Mouse (Mus musculus) testis, adult 2 months (tissue): Measurements from ENCODE around the gene Phf3. TPM values are rescaled to one million over a fixed set of nuclear protein-coding genes. Genes with fewer than 3 reads are reported as not detected.

ENCODE experiments used
- H3K27ac ChIP-seq: fragments of 200-500 bp; 2 replicates; pipeline ENCODE4 v1.5.1; 2012; ENCODE audit warnings: low read depth, low read length; ENCODE audit not compliant: control insufficient read depth, insufficient read depth
- H3K27me3 ChIP-seq: fragments of 200-500 bp; 2 replicates; pipeline ENCODE4 v1.6.1; 2012; ENCODE audit warnings: mild to moderate bottlenecking, low read length, moderate library complexity; ENCODE audit not compliant: control insufficient read depth, insufficient read depth
- H3K36me3 ChIP-seq: fragments of 200-500 bp; 2 replicates; pipeline ENCODE4 v1.6.1; 2012; ENCODE audit warnings: mild to moderate bottlenecking, low read length; ENCODE audit not compliant: control insufficient read depth, insufficient read depth
- H3K4me1 ChIP-seq: fragments of 200-500 bp; 2 replicates; pipeline ENCODE4 v1.6.1; 2012; ENCODE audit warnings: low read length; ENCODE audit not compliant: control insufficient read depth, insufficient read depth
- H3K4me3 ChIP-seq: fragments of 200-500 bp; 2 replicates; pipeline ENCODE4 v1.5.1; 2012; ENCODE audit warnings: low read depth, mild to moderate bottlenecking, low read length, moderate library complexity, mixed read lengths; ENCODE audit not compliant: control insufficient read depth
- CTCF ChIP-seq: fragments of 200-500 bp; IDR thresholded peaks from 2 replicates; pipeline ENCODE4 v1.5.1; 2012; ENCODE audit warnings: low read depth, mild to moderate bottlenecking, inconsistent platforms, low read length, moderate library complexity; ENCODE audit not compliant: control insufficient read depth, insufficient read depth, insufficient replicate concordance
- POLR2A ChIP-seq: fragments of 200-500 bp; IDR thresholded peaks from 2 replicates; pipeline ENCODE4 v1.6.1; 2012; ENCODE audit warnings: low read depth, mild to moderate bottlenecking, inconsistent platforms, low read length, moderate library complexity; ENCODE audit not compliant: control insufficient read depth
- polyA plus RNA-seq: library from polyadenylated mRNA; depleted of rRNA; stranded (reverse); fragments of >200 nt; gene quantifications from 2 replicates; pipeline ENCODE4 v1.2.3, GENCODE M21; 2012

The Phf3 gene
- polyA plus RNA-seq, 1 experiment = 9.4 TPM

DNA sequence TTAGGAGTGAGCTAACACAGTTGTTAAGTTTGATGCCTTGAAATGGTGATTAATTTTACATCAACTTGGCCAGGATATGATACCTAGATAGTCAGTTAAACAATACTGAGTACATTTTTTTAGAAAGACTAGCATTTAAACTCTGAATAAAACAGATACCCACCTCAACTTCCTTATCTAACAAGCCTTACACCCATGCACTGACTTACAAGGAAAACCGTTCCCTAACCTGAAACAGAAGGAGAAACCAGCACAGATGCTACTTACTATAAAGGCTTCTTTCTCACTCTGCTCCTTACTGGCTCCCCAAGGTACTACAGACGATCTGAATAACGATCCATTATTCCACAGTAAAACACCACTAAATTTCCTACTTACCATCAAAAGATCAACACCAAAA lies 21.2 kb downstream of the Phf3 start:
- Histone ChIP-seq H3K27me3 (no peaks in the 10 kb centered on the region), H3K27ac (no peak overlapping the region), H3K4me3 (no peak overlapping the region), H3K36me3 (no peaks in the 10 kb centered on the region), H3K4me1 (no peaks in the 10 kb centered on the region)
- TF ChIP-seq CTCF = no peak
- no peak for TF ChIP-seq POLR2A

DNA sequence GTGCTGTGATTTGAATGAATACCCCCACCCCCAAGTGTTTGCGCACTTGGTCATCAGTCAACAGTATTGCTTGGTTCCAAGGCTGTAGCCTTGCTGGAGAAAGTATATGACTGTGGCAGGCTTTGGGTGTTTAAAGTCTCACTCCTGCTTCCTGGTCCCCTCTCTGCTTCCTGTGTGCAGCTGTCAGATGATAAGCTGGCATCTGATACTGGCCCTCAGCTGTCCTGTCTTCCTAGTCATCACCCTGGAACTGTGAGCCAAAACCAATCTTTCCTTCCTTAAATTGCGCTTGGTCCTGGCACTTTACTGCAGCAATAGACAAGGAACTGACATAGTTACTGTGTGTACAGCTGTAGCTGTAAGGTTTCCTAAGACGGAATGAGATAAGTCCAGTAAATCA lies 21.8 kb downstream of the Phf3 start:
- no peaks in the 10 kb centered on the region for H3K27me3 ChIP-seq
- TF ChIP-seq CTCF (no peak), POLR2A (no peak)
- no peaks in the 10 kb centered on the region for H3K4me1 ChIP-seq
- no peak overlapping the region for H3K27ac ChIP-seq
- peak overlapping the region; percentile 52 for H3K4me3 ChIP-seq
- H3K36me3 ChIP-seq = no peaks in the 10 kb centered on the region

- Histone ChIP-seq H3K27me3 (no peaks in the 10 kb centered on the region), H3K4me3 (no peak overlapping the region), H3K27ac (no peak overlapping the region), H3K36me3 (no peaks in the 10 kb centered on the region), H3K4me1 (no peaks in the 10 kb centered on the region)
- TF ChIP-seq CTCF (no peak), POLR2A (no peak)
Measured at GRCm38 (mm10) chr1:30850906-30851305, 22.8 kb downstream of the Phf3 start.

- TF ChIP-seq CTCF = no peak
- TF ChIP-seq POLR2A = no peak
- Histone ChIP-seq H3K27ac (no peak overlapping the region), H3K4me1 (no peaks in the 10 kb centered on the region), H3K27me3 (no peaks in the 10 kb centered on the region), H3K36me3 (no peaks in the 10 kb centered on the region), H3K4me3 (no peak overlapping the region)
Measured at GRCm38 (mm10) chr1:30849955-30850354, 23.8 kb downstream of the Phf3 start.

DNA sequence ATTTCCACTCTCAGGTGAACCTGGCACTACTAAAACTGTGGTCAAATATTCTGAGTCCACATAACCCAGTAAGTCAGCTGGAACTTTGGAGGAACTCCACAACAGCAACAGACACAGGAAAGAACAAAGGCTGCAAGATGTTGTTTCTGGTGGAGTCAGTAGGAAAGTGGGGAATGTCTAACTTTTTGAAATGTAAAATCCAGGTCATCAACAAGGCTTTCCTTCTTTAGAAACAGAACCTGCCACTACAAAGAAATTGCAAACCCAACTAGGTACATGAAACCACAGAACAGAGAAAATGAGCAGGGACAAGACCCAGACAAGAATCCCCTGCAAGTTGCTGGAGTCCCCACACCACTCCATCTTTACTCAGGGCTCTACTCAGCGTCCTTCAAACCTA lies 26.0 kb downstream of the Phf3 start:
- TF ChIP-seq POLR2A (no peak), CTCF (no peak)
- H3K27ac ChIP-seq = no peak overlapping the region

DNA sequence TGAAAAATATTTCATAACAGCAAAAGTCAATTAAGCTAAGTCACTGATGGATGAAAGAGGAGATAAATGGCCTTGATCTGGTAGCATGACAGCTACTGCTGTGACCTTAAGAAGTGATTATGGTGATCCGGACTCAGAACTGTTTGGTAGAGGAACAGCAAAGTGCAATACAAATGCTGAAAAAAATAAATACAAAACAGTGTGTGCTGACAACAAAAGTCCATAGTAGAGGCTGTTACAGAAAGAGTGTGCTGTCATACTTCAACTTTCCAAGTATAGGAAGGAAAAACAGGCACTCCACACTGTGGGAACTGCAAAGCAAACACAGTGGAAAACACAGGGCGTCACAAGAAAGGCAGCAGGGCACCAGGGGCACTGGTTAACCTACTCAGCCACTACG lies 34.1 kb downstream of the Phf3 start:
- Histone ChIP-seq H3K4me3 (no peak overlapping the region), H3K27ac (no peak overlapping the region), H3K27me3 (no peaks in the 10 kb centered on the region), H3K4me1 (no peaks in the 10 kb centered on the region), H3K36me3 (peaks cover 1% of the 10 kb centered on the region; the same call in 1 of the 2 replicates)
- no peak for TF ChIP-seq CTCF
- TF ChIP-seq POLR2A = no peak

More for the DNA sequence above, 26.0 kb downstream of the Phf3 start:
- Histone ChIP-seq H3K27me3 (no peaks in the 10 kb centered on the region), H3K36me3 (no peaks in the 10 kb centered on the region), H3K4me1 (no peaks in the 10 kb centered on the region), H3K4me3 (no peak overlapping the region)

- no peak overlapping the region for H3K4me3 ChIP-seq
- no peak overlapping the region for H3K27ac ChIP-seq
- H3K36me3 ChIP-seq = peaks cover 1% of the 10 kb centered on the region; the same call in 1 of the 2 replicates
- H3K27me3 ChIP-seq = no peaks in the 10 kb centered on the region
- TF ChIP-seq POLR2A (no peak), CTCF (no peak)
- H3K4me1 ChIP-seq = no peaks in the 10 kb centered on the region
Measured at GRCm38 (mm10) chr1:30835512-30835911, 38.2 kb downstream of the Phf3 start.

- Histone ChIP-seq H3K4me1 (no peaks in the 10 kb centered on the region), H3K27ac (no peak overlapping the region), H3K36me3 (peaks cover 1% of the 10 kb centered on the region; the same call in 1 of the 2 replicates), H3K4me3 (no peak overlapping the region), H3K27me3 (no peaks in the 10 kb centered on the region)
- no peak for TF ChIP-seq CTCF
Measured at GRCm38 (mm10) chr1:30832778-30833177, 40.9 kb downstream of the Phf3 start.
